7 mouse cellular contexts compared by ENCODE assay signal in genomic region chr5:144734949-144735348, GRCm38 (mm10). TPM values are rescaled to one million over a fixed set of nuclear protein-coding genes. Genes with fewer than 3 reads are reported as not detected.
DNase-seq lines count a peak whose midpoint lies in the region; ATAC-seq and TF ChIP-seq lines count a peak whose summit lies in the region.

No protein-coding gene starts in this region.

- ATAC-seq in hindbrain, embryonic 12.5 days (ENCODE audit: low FRiP score) = peak; percentile 56; the same call in 1 of the 2 replicates
- ATAC-seq in midbrain, embryonic 14.5 days (ENCODE audit: low FRiP score, low TSS enrichment) = 0 out of 2 replicates have a peak, but pooled peaks have one; percentile 40

- no peaks in the 10 kb centered on the region for H3K4me1 ChIP-seq in bone marrow, adult 2 months (ENCODE audit: control insufficient read depth, insufficient read depth, low read length)
- no peaks in the 10 kb centered on the region for H3K4me1 ChIP-seq in embryonic fibroblast, embryonic 13.5 days (ENCODE audit: control insufficient read depth, insufficient read depth, low read length)
- H3K4me1 ChIP-seq in hindbrain, embryonic 12.5 days = no peaks in the 10 kb centered on the region
- no peaks in the 10 kb centered on the region for H3K4me1 ChIP-seq in midbrain, embryonic 14.5 days (ENCODE audit: control insufficient read depth, insufficient read depth, low read length)

- no peak overlapping the region for H3K27ac ChIP-seq in bone marrow, adult 2 months (ENCODE audit: control insufficient read depth, insufficient read depth, low read depth, low read length, poor library complexity)
- H3K27ac ChIP-seq in embryonic fibroblast, embryonic 13.5 days (ENCODE audit: insufficient read depth, low read length) = no peak overlapping the region
- H3K27ac ChIP-seq in hindbrain, embryonic 12.5 days = no peak overlapping the region
- H3K27ac ChIP-seq in midbrain, embryonic 14.5 days (replicated peaks; ENCODE audit: low read depth, low read length) = no peak overlapping the region

- peak; percentile 80 for TF ChIP-seq CTCF in bone marrow, adult 2 months (IDR thresholded peaks at IDR 0.05; ENCODE audit: control insufficient read depth, insufficient read depth, low read length)
- peak; percentile 86 for TF ChIP-seq CTCF in embryonic fibroblast, embryonic 13.5 days (IDR thresholded peaks at IDR 0.05; ENCODE audit: borderline replicate concordance, insufficient read depth, low read length)

- no peaks in the 10 kb centered on the region for H3K27me3 ChIP-seq in hindbrain, embryonic 12.5 days
- H3K27me3 ChIP-seq in midbrain, embryonic 14.5 days (ENCODE audit: control insufficient read depth, insufficient read depth, low read length) = no peaks in the 10 kb centered on the region

- no peaks in the 10 kb centered on the region for H3K9me3 ChIP-seq in hindbrain, embryonic 12.5 days (replicated peaks)
- no peaks in the 10 kb centered on the region for H3K9me3 ChIP-seq in midbrain, embryonic 14.5 days (ENCODE audit: control insufficient read depth, low read length)

- no peak overlapping the region for H3K9ac ChIP-seq in hindbrain, embryonic 12.5 days
- no peak overlapping the region for H3K9ac ChIP-seq in midbrain, embryonic 14.5 days (replicated peaks; ENCODE audit: low read length)

- H3K4me2 ChIP-seq in hindbrain, embryonic 12.5 days (replicated peaks) = no peak overlapping the region
- H3K4me2 ChIP-seq in midbrain, embryonic 14.5 days (ENCODE audit: low read length) = no peak overlapping the region

- H3K36me3 ChIP-seq in hindbrain, embryonic 12.5 days = no peaks in the 10 kb centered on the region
- peaks cover 24% of the 10 kb centered on the region for H3K36me3 ChIP-seq in midbrain, embryonic 14.5 days (ENCODE audit: control insufficient read depth, insufficient read depth, low read length)

- no peak overlapping the region for H3K4me3 ChIP-seq in bone marrow, adult 2 months (replicated peaks; ENCODE audit: control insufficient read depth, low read depth, low read length)
- H3K4me3 ChIP-seq in embryonic fibroblast, embryonic 13.5 days (ENCODE audit: insufficient read depth, low read length) = no peak overlapping the region
- no peak overlapping the region for H3K4me3 ChIP-seq in hindbrain, embryonic 12.5 days
- H3K4me3 ChIP-seq in midbrain, embryonic 14.5 days (replicated peaks; ENCODE audit: low read depth, low read length) = no peak overlapping the region

- intact Hi-C loops in left cerebral cortex, postnatal 10 days (cut with DNase I) = loop anchor here (2.0 to 10.0 kb wide), 3 partner anchors 348 to 528 kb away; no protein-coding TSS in a partner anchor

- peak; percentile 32 for DNase-seq in MEL-GATA-1-ER (ENCODE audit: extremely low read depth, low read depth)
- DNase-seq in left cerebral cortex, postnatal 10 days (ENCODE audit: extremely low spot score in 1 of 2, low spot score in 2 of 2) = peak; percentile 53 to 73
- peak; percentile 88 for DNase-seq in midbrain, embryonic 14.5 days
- DNase-seq in spleen, adult 12 weeks (ENCODE audit: low spot score) = peak; percentile 42

- no peak for TF ChIP-seq POLR2A in bone marrow, adult 2 months (IDR thresholded peaks at IDR 0.05; ENCODE audit: borderline replicate concordance, control insufficient read depth, low read depth, low read length)
- no peak for TF ChIP-seq POLR2A in embryonic fibroblast, embryonic 13.5 days (IDR thresholded peaks at IDR 0.05; ENCODE audit: low read depth, low read length)

- WGBS in bone marrow, adult 2 months = 29% methylated on average over 8 of the region's 8 CpGs
- WGBS in hindbrain, embryonic 12.5 days = 36% methylated on average over 8 of the region's 8 CpGs
- 31% methylated on average over 8 of the region's 8 CpGs for WGBS in midbrain, embryonic 14.5 days

RNA-seq across cellular contexts. Expression of gene Tmem130, which starts 26.7 kb away (rescaled TPM):
- polyA plus RNA-seq in bone marrow, adult 2 months (2011; ENCODE audit: insufficient read depth, insufficient read length, low replicate concordance, missing spikeins) = not detected in 2 replicates
- polyA plus RNA-seq in embryonic fibroblast, embryonic 13.5 days (2011; ENCODE audit: insufficient read length, low read depth, missing spikeins) = not detected in 2 replicates
- 73.4 and 73.8 TPM in 2 replicates for polyA plus RNA-seq in hindbrain, embryonic 12.5 days (2016; fragmentation: Nextera tagmentation; extraction: Ambion mirVana)
- 100 to 1,000 TPM; 205 to 222 TPM for total RNA-seq in left cerebral cortex, postnatal 10 days (2021)
- 263 and 270 TPM in 2 replicates for polyA plus RNA-seq in midbrain, embryonic 14.5 days (2014; fragmentation: Nextera tagmentation; extraction: Ambion mirVana)

RNA-seq across cellular contexts. Expression of gene Trrap, which starts 32.6 kb away (rescaled TPM):
- polyA plus RNA-seq in bone marrow, adult 2 months (2011; ENCODE audit: insufficient read depth, insufficient read length, low replicate concordance, missing spikeins) = 18.4 and 39.9 TPM in 2 replicates
- 83.6 and 88.3 TPM in 2 replicates for polyA plus RNA-seq in embryonic fibroblast, embryonic 13.5 days (2011; ENCODE audit: insufficient read length, low read depth, missing spikeins)
- polyA plus RNA-seq in hindbrain, embryonic 12.5 days (2016; fragmentation: Nextera tagmentation; extraction: Ambion mirVana) = 92.5 and 94.5 TPM in 2 replicates
- 100 to 1,000 TPM; 142 to 154 TPM for total RNA-seq in left cerebral cortex, postnatal 10 days (2021)
- polyA plus RNA-seq in midbrain, embryonic 14.5 days (2014; fragmentation: Nextera tagmentation; extraction: Ambion mirVana) = 81.7 and 109 TPM in 2 replicates

Comparison
In these comparisons a context has a peak if more than half of its experiments do, and no peak if none do; other contexts are left out.
1. DNase-seq: peak in every context shown above with its lines; median percentile 88 in midbrain, embryonic 14.5 days; 63 in left cerebral cortex, postnatal 10 days; 42 in spleen, adult 12 weeks; 32 in MEL-GATA-1-ER.
2. RNA of gene Tmem130, which starts 26.7 kb away (polyA plus RNA-seq): 263 to 270 TPM in midbrain, embryonic 14.5 days and 73.4 to 73.8 TPM in hindbrain, embryonic 12.5 days; not detected in embryonic fibroblast, embryonic 13.5 days and not detected in bone marrow, adult 2 months; every median in the first group is over 10 times any median in the second.